Mouse (Mus musculus): ENCODE results near the gene Dnajb13. TPM values are rescaled to one million over a fixed set of nuclear protein-coding genes. Genes with fewer than 3 reads are reported as not detected.

Dnajb13 gene
- polyA plus RNA-seq, 1 experiment: 3.0 TPM

- 87% methylated on average over 1 of the region's 1 CpGs for WGBS
- peaks cover 6% of the 10 kb centered on the region; the same call in 1 of the 2 replicates for H3K4me1 ChIP-seq (replicated peaks; ENCODE audit: control insufficient read depth, insufficient read depth, low read length)
- H3K27me3 ChIP-seq (ENCODE audit: control insufficient read depth, insufficient read depth, low read length): no peaks in the 10 kb centered on the region
- no peak for TF ChIP-seq CTCF (IDR thresholded peaks at IDR 0.05; ENCODE audit: borderline replicate concordance, control insufficient read depth, extremely low read depth, insufficient read depth, low read length, poor library complexity)
- no peak for TF ChIP-seq POLR2A (IDR thresholded peaks at IDR 0.05; ENCODE audit: control insufficient read depth, extremely low read depth, insufficient read depth, low read length, poor library complexity)
- H3K36me3 ChIP-seq (ENCODE audit: control insufficient read depth, insufficient read depth, low read length): no peaks in the 10 kb centered on the region
- H3K27ac ChIP-seq (ENCODE audit: control insufficient read depth, insufficient read depth, low read length): no peak overlapping the region
- no peak for DNase-seq
- no peak overlapping the region for H3K4me3 ChIP-seq (ENCODE audit: control insufficient read depth, insufficient read depth, low read length)
Measured at GRCm38 (mm10) chr7:100474680-100475079, 40.1 kb downstream of the Dnajb13 start.

GRCm38 (mm10) chr7:100473846-100474454 is 40.8 kb downstream of the Dnajb13 start:
- Histone ChIP-seq H3K36me3 (ENCODE audit: control insufficient read depth, insufficient read depth, low read length) (peaks cover 4% of the 10 kb centered on the region; the same call in 1 of the 2 replicates), H3K4me3 (ENCODE audit: control insufficient read depth, insufficient read depth, low read length) (no peak overlapping the region), H3K27me3 (ENCODE audit: control insufficient read depth, insufficient read depth, low read length) (no peaks in the 10 kb centered on the region), H3K27ac (ENCODE audit: control insufficient read depth, insufficient read depth, low read length) (no peak overlapping the region), H3K4me1 (replicated peaks; ENCODE audit: control insufficient read depth, insufficient read depth, low read length) (peaks cover 6% of the 10 kb centered on the region; the same call in 1 of the 2 replicates)
- TF ChIP-seq CTCF (IDR thresholded peaks at IDR 0.05; ENCODE audit: borderline replicate concordance, control insufficient read depth, extremely low read depth, insufficient read depth, low read length, poor library complexity) (no peak), POLR2A (IDR thresholded peaks at IDR 0.05; ENCODE audit: control insufficient read depth, extremely low read depth, insufficient read depth, low read length, poor library complexity) (no peak)
- WGBS: 86% methylated on average over 9 of the region's 9 CpGs
- no peak for DNase-seq

GRCm38 (mm10) chr7:100472777-100473176 is 42.0 kb downstream of the Dnajb13 start, which contains the start of gene Ucp3:
Ucp3 (plus strand) TSS chr7:100472990.
- WGBS: 83% methylated on average over 6 of the region's 6 CpGs
- H3K36me3 ChIP-seq (ENCODE audit: control insufficient read depth, insufficient read depth, low read length): peaks cover 4% of the 10 kb centered on the region; the same call in 1 of the 2 replicates
- no peak within 1 kb of the TSS for H3K27ac ChIP-seq (ENCODE audit: control insufficient read depth, insufficient read depth, low read length)
- H3K27me3 ChIP-seq (ENCODE audit: control insufficient read depth, insufficient read depth, low read length): no peaks in the 10 kb centered on the region
- no peak within 1 kb of the TSS for H3K4me3 ChIP-seq (ENCODE audit: control insufficient read depth, insufficient read depth, low read length)
- TF ChIP-seq CTCF (IDR thresholded peaks at IDR 0.05; ENCODE audit: borderline replicate concordance, control insufficient read depth, extremely low read depth, insufficient read depth, low read length, poor library complexity) (no peak), POLR2A (IDR thresholded peaks at IDR 0.05; ENCODE audit: control insufficient read depth, extremely low read depth, insufficient read depth, low read length, poor library complexity) (no peak)
- H3K4me1 ChIP-seq (replicated peaks; ENCODE audit: control insufficient read depth, insufficient read depth, low read length): peaks cover 6% of the 10 kb centered on the region; the same call in 1 of the 2 replicates
- no peak for DNase-seq

GRCm38 (mm10) chr7:100471407-100471797 is 43.4 kb downstream of the Dnajb13 start:
- no peak overlapping the region for H3K27ac ChIP-seq (ENCODE audit: control insufficient read depth, insufficient read depth, low read length)
- TF ChIP-seq CTCF (IDR thresholded peaks at IDR 0.05; ENCODE audit: borderline replicate concordance, control insufficient read depth, extremely low read depth, insufficient read depth, low read length, poor library complexity) (no peak), POLR2A (IDR thresholded peaks at IDR 0.05; ENCODE audit: control insufficient read depth, extremely low read depth, insufficient read depth, low read length, poor library complexity) (no peak)
- H3K27me3 ChIP-seq (ENCODE audit: control insufficient read depth, insufficient read depth, low read length): no peaks in the 10 kb centered on the region
- WGBS: 95% methylated on average over 1 of the region's 1 CpGs
- H3K4me1 ChIP-seq (replicated peaks; ENCODE audit: control insufficient read depth, insufficient read depth, low read length): peaks cover 6% of the 10 kb centered on the region; the same call in 1 of the 2 replicates
- no peak for DNase-seq
- peaks cover 4% of the 10 kb centered on the region; the same call in 1 of the 2 replicates for H3K36me3 ChIP-seq (ENCODE audit: control insufficient read depth, insufficient read depth, low read length)
- no peak overlapping the region for H3K4me3 ChIP-seq (ENCODE audit: control insufficient read depth, insufficient read depth, low read length)

GRCm38 (mm10) chr7:100470796-100471406 is 43.9 kb downstream of the Dnajb13 start:
- Histone ChIP-seq H3K4me1 (replicated peaks; ENCODE audit: control insufficient read depth, insufficient read depth, low read length) (peaks cover 6% of the 10 kb centered on the region; the same call in 1 of the 2 replicates), H3K27ac (ENCODE audit: control insufficient read depth, insufficient read depth, low read length) (no peak overlapping the region), H3K36me3 (ENCODE audit: control insufficient read depth, insufficient read depth, low read length) (peaks cover 4% of the 10 kb centered on the region; the same call in 1 of the 2 replicates), H3K4me3 (ENCODE audit: control insufficient read depth, insufficient read depth, low read length) (no peak overlapping the region), H3K27me3 (ENCODE audit: control insufficient read depth, insufficient read depth, low read length) (no peaks in the 10 kb centered on the region)
- DNase-seq: no peak
- 96% methylated on average over 11 of the region's 11 CpGs for WGBS
- TF ChIP-seq POLR2A (IDR thresholded peaks at IDR 0.05; ENCODE audit: control insufficient read depth, extremely low read depth, insufficient read depth, low read length, poor library complexity) (no peak), CTCF (IDR thresholded peaks at IDR 0.05; ENCODE audit: borderline replicate concordance, control insufficient read depth, extremely low read depth, insufficient read depth, low read length, poor library complexity) (no peak)

GRCm38 (mm10) chr7:100469502-100469901 is 45.3 kb downstream of the Dnajb13 start:
- Histone ChIP-seq H3K27me3 (ENCODE audit: control insufficient read depth, insufficient read depth, low read length) (no peaks in the 10 kb centered on the region), H3K27ac (ENCODE audit: control insufficient read depth, insufficient read depth, low read length) (no peak overlapping the region), H3K36me3 (ENCODE audit: control insufficient read depth, insufficient read depth, low read length) (peaks cover 4% of the 10 kb centered on the region; the same call in 1 of the 2 replicates), H3K4me3 (ENCODE audit: control insufficient read depth, insufficient read depth, low read length) (no peak overlapping the region), H3K4me1 (replicated peaks; ENCODE audit: control insufficient read depth, insufficient read depth, low read length) (peaks cover 6% of the 10 kb centered on the region; the same call in 1 of the 2 replicates)
- no peak for DNase-seq
- WGBS: 97% methylated on average over 1 of the region's 1 CpGs
- TF ChIP-seq CTCF (IDR thresholded peaks at IDR 0.05; ENCODE audit: borderline replicate concordance, control insufficient read depth, extremely low read depth, insufficient read depth, low read length, poor library complexity): no peak
- no peak for TF ChIP-seq POLR2A (IDR thresholded peaks at IDR 0.05; ENCODE audit: control insufficient read depth, extremely low read depth, insufficient read depth, low read length, poor library complexity)

Measured in thymus, adult 2 months (tissue).